Mouse (Mus musculus) forebrain, embryonic 10.5 days (tissue): ENCODE data around the gene Ddn. TPM values are rescaled to one million over a fixed set of nuclear protein-coding genes. Genes with fewer than 3 reads are reported as not detected.
A peak's percentile ranks its signal among the peaks of the same experiment; 100 is the strongest.

Experiments used
- DNase-seq: peaks from one replicate; pipeline ENCODE4 v3.0.0-alpha.2; 2017; ENCODE audit warnings: low spot score; ENCODE audit errors: extremely low spot score
- H3K27ac ChIP-seq: fragments of 300-500 bp; sonication (generic); 2 replicates; pipeline ENCODE4 v1.5.1; 2016; ENCODE audit warnings: mild to moderate bottlenecking
- H3K27me3 ChIP-seq: fragments of 300-500 bp; sonication (generic); 2 replicates; pipeline ENCODE4 v1.6.1; 2016; ENCODE audit warnings: mild to moderate bottlenecking; ENCODE audit not compliant: poor library complexity, severe bottlenecking
- H3K36me3 ChIP-seq: fragments of 300-500 bp; sonication (generic); replicated peaks from 2 replicates; pipeline ENCODE4 v1.6.1; 2016; ENCODE audit warnings: mild to moderate bottlenecking, moderate library complexity
- H3K4me1 ChIP-seq: fragments of 300-500 bp; sonication (generic); 2 replicates; pipeline ENCODE4 v1.6.1; 2016
- H3K4me3 ChIP-seq: fragments of 300-500 bp; sonication (generic); 2 replicates; pipeline ENCODE4 v1.5.1; 2016; ENCODE audit warnings: mild to moderate bottlenecking, moderate library complexity
- H3K9me3 ChIP-seq: fragments of 300-500 bp; sonication (generic); 2 replicates; pipeline ENCODE4 v1.6.1; 2016; ENCODE audit warnings: mild to moderate bottlenecking, moderate library complexity
- WGBS: fragments of 180-500 bp; shearing (Covaris S2); methylation state at CpG from one replicate; pipeline ENCODE4 v1.1.7; 2016; 5-methylcytosine and 5-hydroxymethylcytosine counted together
- polyA plus RNA-seq: library from polyadenylated mRNA; unstranded; fragments of >200 nt; fragmentation: Nextera tagmentation; extraction: Ambion mirVana; gene quantifications from 2 replicates; pipeline ENCODE4 v1.2.1, GENCODE M21; 2016

Gene Ddn
- 0.10 TPM in 1 of 2 replicates, not detected in the other for polyA plus RNA-seq

- peak within 1 kb of the TSS; percentile 48 for H3K4me3 ChIP-seq
- WGBS = 34% methylated on average over 3 of the region's 3 CpGs
- H3K27me3 ChIP-seq = peaks cover 76% of the 10 kb centered on the region
- H3K27ac ChIP-seq = no peak within 1 kb of the TSS
- DNase-seq = no peak
- peaks cover 50% of the 10 kb centered on the region for H3K4me1 ChIP-seq
- no peaks in the 10 kb centered on the region for H3K9me3 ChIP-seq
- peaks cover 35% of the 10 kb centered on the region for H3K36me3 ChIP-seq
These were observed at the start of gene Ddn for GRCm38 (mm10) chr15:98809390-98809789. TSS of gene Ddn (minus strand) at chr15:98809490.

GRCm38 (mm10) chr15:98854214-98854613 is 44.9 kb upstream of the Ddn start:
- Histone ChIP-seq H3K27me3 (no peaks in the 10 kb centered on the region), H3K36me3 (peaks cover 100% of the 10 kb centered on the region), H3K27ac (no peak overlapping the region), H3K9me3 (no peaks in the 10 kb centered on the region), H3K4me1 (no peaks in the 10 kb centered on the region), H3K4me3 (no peak overlapping the region)
- no peak for DNase-seq
- WGBS = 95% methylated on average over 16 of the region's 16 CpGs

GRCm38 (mm10) chr15:98853161-98853937 is 44.1 kb upstream of the Ddn start:
- Histone ChIP-seq H3K9me3 (no peaks in the 10 kb centered on the region), H3K4me3 (no peak overlapping the region; the same call in 1 of the 2 replicates), H3K27ac (no peak overlapping the region), H3K36me3 (peaks cover 100% of the 10 kb centered on the region), H3K4me1 (no peaks in the 10 kb centered on the region), H3K27me3 (no peaks in the 10 kb centered on the region)
- no peak for DNase-seq
- 94% methylated on average over 28 of the region's 28 CpGs for WGBS

GRCm38 (mm10) chr15:98852733-98853132 is 43.4 kb upstream of the Ddn start:
- H3K27me3 ChIP-seq = no peaks in the 10 kb centered on the region
- H3K4me3 ChIP-seq = no peak overlapping the region
- no peak for DNase-seq
- H3K36me3 ChIP-seq = peaks cover 100% of the 10 kb centered on the region
- H3K4me1 ChIP-seq = no peaks in the 10 kb centered on the region
- H3K27ac ChIP-seq = no peak overlapping the region
- 96% methylated on average over 9 of the region's 9 CpGs for WGBS
- H3K9me3 ChIP-seq = no peaks in the 10 kb centered on the region

GRCm38 (mm10) chr15:98852071-98852470 is 42.8 kb upstream of the Ddn start:
- H3K27ac ChIP-seq = no peak overlapping the region
- no peak for DNase-seq
- H3K27me3 ChIP-seq = no peaks in the 10 kb centered on the region
- 98% methylated on average over 9 of the region's 9 CpGs for WGBS
- H3K4me3 ChIP-seq = no peak overlapping the region
- no peaks in the 10 kb centered on the region for H3K9me3 ChIP-seq
- H3K4me1 ChIP-seq = no peaks in the 10 kb centered on the region
- peaks cover 100% of the 10 kb centered on the region for H3K36me3 ChIP-seq

GRCm38 (mm10) chr15:98851229-98851818 is 42.0 kb upstream of the Ddn start:
- H3K4me1 ChIP-seq = no peaks in the 10 kb centered on the region
- H3K4me3 ChIP-seq = no peak overlapping the region
- 93% methylated on average over 21 of the region's 21 CpGs for WGBS
- no peak for DNase-seq
- H3K27ac ChIP-seq = no peak overlapping the region
- no peaks in the 10 kb centered on the region for H3K9me3 ChIP-seq
- H3K36me3 ChIP-seq = peaks cover 100% of the 10 kb centered on the region
- H3K27me3 ChIP-seq = no peaks in the 10 kb centered on the region

- 95% methylated on average over 14 of the region's 14 CpGs for WGBS
These were observed 41.4 kb upstream of the Ddn start for GRCm38 (mm10) chr15:98850668-98851067.

GRCm38 (mm10) chr15:98849956-98850600 is 40.8 kb upstream of the Ddn start:
- Histone ChIP-seq H3K4me1 (no peaks in the 10 kb centered on the region), H3K9me3 (no peaks in the 10 kb centered on the region), H3K27me3 (no peaks in the 10 kb centered on the region), H3K36me3 (peaks cover 100% of the 10 kb centered on the region), H3K4me3 (no peak overlapping the region), H3K27ac (no peak overlapping the region)
- 90% methylated on average over 16 of the region's 16 CpGs for WGBS
- no peak for DNase-seq

More at GRCm38 (mm10) chr15:98850668-98851067, 41.4 kb upstream of the Ddn start:
- Histone ChIP-seq H3K27me3 (no peaks in the 10 kb centered on the region), H3K4me1 (no peaks in the 10 kb centered on the region), H3K36me3 (peaks cover 100% of the 10 kb centered on the region), H3K27ac (no peak overlapping the region), H3K9me3 (no peaks in the 10 kb centered on the region), H3K4me3 (no peak overlapping the region)
- DNase-seq = no peak

- 96% methylated on average over 11 of the region's 11 CpGs for WGBS
- no peaks in the 10 kb centered on the region for H3K9me3 ChIP-seq
- no peak overlapping the region for H3K4me3 ChIP-seq
- H3K27ac ChIP-seq = no peak overlapping the region
- no peaks in the 10 kb centered on the region for H3K4me1 ChIP-seq
- no peak for DNase-seq
- no peaks in the 10 kb centered on the region for H3K27me3 ChIP-seq
- H3K36me3 ChIP-seq = peaks cover 100% of the 10 kb centered on the region
These were observed 39.9 kb upstream of the Ddn start for GRCm38 (mm10) chr15:98849165-98849564.

- 93% methylated on average over 8 of the region's 8 CpGs for WGBS
- Histone ChIP-seq H3K27me3 (no peaks in the 10 kb centered on the region), H3K27ac (no peak overlapping the region), H3K36me3 (peaks cover 100% of the 10 kb centered on the region), H3K4me1 (no peaks in the 10 kb centered on the region), H3K9me3 (no peaks in the 10 kb centered on the region), H3K4me3 (no peak overlapping the region)
- DNase-seq = no peak
These were observed 36.9 kb upstream of the Ddn start for GRCm38 (mm10) chr15:98846140-98846539.

GRCm38 (mm10) chr15:98845149-98845548 is 35.9 kb upstream of the Ddn start:
- DNase-seq = no peak
- 96% methylated on average over 2 of the region's 2 CpGs for whole genome bisulfite sequencing
- Histone ChIP-seq H3K4me3 (no peak overlapping the region), H3K36me3 (peaks cover 100% of the 10 kb centered on the region), H3K4me1 (no peaks in the 10 kb centered on the region), H3K27ac (no peak overlapping the region), H3K27me3 (no peaks in the 10 kb centered on the region), H3K9me3 (no peaks in the 10 kb centered on the region)

- H3K4me3 ChIP-seq = no peak overlapping the region
- WGBS = 90% methylated on average over 11 of the region's 11 CpGs
- H3K4me1 ChIP-seq = no peaks in the 10 kb centered on the region
- H3K27ac ChIP-seq = no peak overlapping the region
- DNase-seq = no peak
- no peaks in the 10 kb centered on the region for H3K27me3 ChIP-seq
- no peaks in the 10 kb centered on the region for H3K9me3 ChIP-seq
- H3K36me3 ChIP-seq = peaks cover 100% of the 10 kb centered on the region
These were observed 34.4 kb upstream of the Ddn start for GRCm38 (mm10) chr15:98843595-98844223.
